ENCODE assay signal across 10 mouse cellular contexts in genomic region chr12:75358714-75359113, GRCm38 (mm10). TPM values are rescaled to one million over a fixed set of nuclear protein-coding genes. Genes with fewer than 3 reads are reported as not detected.
DNase-seq lines count a peak whose midpoint lies in the region; ATAC-seq and TF ChIP-seq lines count a peak whose summit lies in the region.
"Had no signal": no experiment of that assay in that cellular context is flagged by ENCODE, and none has a peak within 500 bp of the region (broad histone marks: within the 10 kb centered on the region; RNA-seq: fewer than 3 reads in every experiment).

No protein-coding gene starts in this region.

- no peak overlapping the region for H3K4me2 ChIP-seq in midbrain, postnatal 0 days (ENCODE audit: low read depth, low read length, poor library complexity, severe bottlenecking)
- H3K4me2 ChIP-seq in myocyte (ENCODE audit: low read depth) = peak overlapping the region; percentile 16
- H3K4me2 ChIP-seq: liver, embryonic 15.5 days had no signal

- no peak overlapping the region for H3K4me3 ChIP-seq in midbrain, postnatal 0 days (ENCODE audit: low read depth, low read length)
- no peak overlapping the region for H3K4me3 ChIP-seq in midbrain, embryonic 10.5 days
- no peak overlapping the region for H3K4me3 ChIP-seq in myocyte
- no peak overlapping the region for H3K4me3 ChIP-seq in thymus, adult 2 months (ENCODE audit: control insufficient read depth, insufficient read depth, low read length)
- H3K4me3 ChIP-seq: liver, embryonic 15.5 days had no signal

- no peaks in the 10 kb centered on the region for H3K4me1 ChIP-seq in midbrain, postnatal 0 days (ENCODE audit: insufficient read depth, low read length)
- no peaks in the 10 kb centered on the region for H3K4me1 ChIP-seq in midbrain, embryonic 10.5 days
- H3K4me1 ChIP-seq in thymus, adult 2 months (replicated peaks; ENCODE audit: control insufficient read depth, insufficient read depth, low read length) = no peaks in the 10 kb centered on the region
- H3K4me1 ChIP-seq: liver, embryonic 15.5 days had no signal

- 78% methylated on average over 4 of the region's 4 CpGs for WGBS in midbrain, postnatal 0 days
- 93% methylated on average over 4 of the region's 4 CpGs for WGBS in midbrain, embryonic 10.5 days
- WGBS in thymus, adult 2 months = 94% methylated on average over 4 of the region's 4 CpGs

- no peak overlapping the region for H3K27ac ChIP-seq in midbrain, postnatal 0 days (ENCODE audit: low read depth, low read length)
- no peak overlapping the region for H3K27ac ChIP-seq in midbrain, embryonic 10.5 days (replicated peaks)
- H3K27ac ChIP-seq in thymus, adult 2 months (ENCODE audit: control insufficient read depth, insufficient read depth, low read length) = no peak overlapping the region
- H3K27ac ChIP-seq: liver, embryonic 15.5 days had no signal

- DNase-seq in cerebellum, adult 8-10 months = no peak
- DNase-seq in midbrain, postnatal 0 days (ENCODE audit: low spot score) = peak; percentile 38
- no peak for DNase-seq in midbrain, embryonic 10.5 days (ENCODE audit: low spot score)
- DNase-seq in heart, postnatal 10 days = peak; percentile 76 to 85
- no peak for DNase-seq in thymus, adult 2 months
- no peak for DNase-seq in embryo, embryonic 10.5 days (ENCODE audit: low spot score)

- no peak overlapping the region for H3ac ChIP-seq in myocyte (ENCODE audit: control insufficient read depth, insufficient read length)

- no peak overlapping the region for H3K9ac ChIP-seq in midbrain, postnatal 0 days (replicated peaks; ENCODE audit: low read length, poor library complexity, severe bottlenecking)
- H3K9ac ChIP-seq: liver, embryonic 15.5 days had no signal

- no peaks in the 10 kb centered on the region for H3K79me2 ChIP-seq in myocyte (ENCODE audit: control insufficient read depth, insufficient read depth)

- no peaks in the 10 kb centered on the region for H3K27me3 ChIP-seq in midbrain, postnatal 0 days (ENCODE audit: insufficient read depth, low read length)
- H3K27me3 ChIP-seq in midbrain, embryonic 10.5 days (ENCODE audit: low read depth, poor library complexity, severe bottlenecking) = no peaks in the 10 kb centered on the region
- no peaks in the 10 kb centered on the region for H3K27me3 ChIP-seq in myocyte (ENCODE audit: control insufficient read depth, insufficient read depth, insufficient read length)
- no peaks in the 10 kb centered on the region for H3K27me3 ChIP-seq in thymus, adult 2 months (ENCODE audit: control insufficient read depth, insufficient read depth, low read length)
- H3K27me3 ChIP-seq: liver, embryonic 15.5 days had no signal

- no peaks in the 10 kb centered on the region for H3K9me3 ChIP-seq in midbrain, postnatal 0 days (ENCODE audit: low read length)
- H3K9me3 ChIP-seq in midbrain, embryonic 10.5 days (replicated peaks) = no peaks in the 10 kb centered on the region
- H3K9me3 ChIP-seq: liver, embryonic 15.5 days had no signal

- TF ChIP-seq CTCF in midbrain, postnatal 0 days (IDR thresholded peaks at IDR 0.05) = no peak
- TF ChIP-seq CTCF in thymus, adult 2 months (IDR thresholded peaks at IDR 0.05; ENCODE audit: borderline replicate concordance, control insufficient read depth, extremely low read depth, insufficient read depth, low read length, poor library complexity) = no peak

- intact Hi-C loops in heart, postnatal 10 days (cut with DNase I) = loop anchor here (5.0 kb wide), 1 partner anchor 46 kb away; no protein-coding TSS in a partner anchor

- ATAC-seq in cerebellum, adult (ENCODE audit: insufficient number of reproducible peaks, low FRiP score, low TSS enrichment) = 0 out of 2 replicates have a peak, but pooled peaks have one; percentile 20
- ATAC-seq in midbrain, postnatal 0 days (ENCODE audit: low FRiP score) = no peak

- TF ChIP-seq POLR2A in myocyte (IDR thresholded peaks at IDR 0.05; ENCODE audit: insufficient read length, low read depth) = no peak
- TF ChIP-seq POLR2A in thymus, adult 2 months (IDR thresholded peaks at IDR 0.05; ENCODE audit: control insufficient read depth, extremely low read depth, insufficient read depth, low read length, poor library complexity) = no peak

- H3K36me3 ChIP-seq in midbrain, postnatal 0 days (ENCODE audit: insufficient read depth, low read length) = no peaks in the 10 kb centered on the region
- no peaks in the 10 kb centered on the region for H3K36me3 ChIP-seq in midbrain, embryonic 10.5 days
- no peaks in the 10 kb centered on the region for H3K36me3 ChIP-seq in myocyte (ENCODE audit: control insufficient read depth, insufficient read depth)
- H3K36me3 ChIP-seq in thymus, adult 2 months (ENCODE audit: control insufficient read depth, insufficient read depth, low read length) = no peaks in the 10 kb centered on the region
- H3K36me3 ChIP-seq: liver, embryonic 15.5 days had no signal

TF ChIP-seq in myocyte, 11 proteins besides CTCF, POLR2A, EP300 and RAD21:
- TF ChIP-seq TCF12 (IDR thresholded peaks at IDR 0.05; ENCODE audit: insufficient read depth, poor library complexity, severe bottlenecking) (no peak), REST (IDR thresholded peaks at IDR 0.05; ENCODE audit: insufficient read depth, insufficient read length) (no peak), MAX (IDR thresholded peaks at IDR 0.05; ENCODE audit: low read depth) (no peak), POLR2AphosphoS2 (IDR thresholded peaks at IDR 0.05; ENCODE audit: insufficient read length, low read depth) (no peak), USF1 (IDR thresholded peaks at IDR 0.05; ENCODE audit: low read depth) (no peak), SRF (IDR thresholded peaks at IDR 0.05; ENCODE audit: control insufficient read depth, insufficient read length, low read depth) (no peak), MYOG (IDR thresholded peaks at IDR 0.05; ENCODE audit: control insufficient read depth in 1 of 3, insufficient read depth in 1 of 3, insufficient read length in 2 of 3, low read depth in 2 of 3) (no peak), E2F4 (IDR thresholded peaks at IDR 0.05; ENCODE audit: insufficient read depth) (no peak), MYOD1 (IDR thresholded peaks at IDR 0.05; ENCODE audit: control insufficient read depth in 1 of 3, insufficient read length in 2 of 3, low read depth in 2 of 3) (no peak), CEBPB (IDR thresholded peaks at IDR 0.05; ENCODE audit: insufficient read depth, poor library complexity, severe bottlenecking) (no peak), TCF3 (IDR thresholded peaks at IDR 0.05; ENCODE audit: insufficient read length, low read depth) (no peak)

RNA-seq across cellular contexts. Expression of gene Rhoj, which starts 50.6 kb away (rescaled TPM):
- 17.5 and 27.0 TPM in 2 replicates for total RNA-seq in midbrain, postnatal 0 days (2014; rRNA removed)
- 13.3 and 13.7 TPM in 2 replicates for polyA plus RNA-seq in midbrain, postnatal 0 days (2015; fragmentation: Nextera tagmentation; extraction: Ambion mirVana)
- polyA plus RNA-seq in midbrain, embryonic 10.5 days (2016; fragmentation: Nextera tagmentation; extraction: Ambion mirVana) = 23.4 and 25.6 TPM in 2 replicates
- 10 to 100 TPM; 47.2 to 63.3 TPM for total RNA-seq in heart, postnatal 10 days (2021)
- 14.1 TPM for polyA plus RNA-seq in myocyte (2012; fragmentation: generic; extraction: Trizol)
- polyA plus RNA-seq in thymus, adult 2 months (2012; rRNA removed) = 5.1 and 5.9 TPM in 2 replicates

RNA-seq across cellular contexts. Expression of gene Gphb5, which starts 57.9 kb away (rescaled TPM):
- total RNA-seq in midbrain, postnatal 0 days (2014; rRNA removed) = not detected in 2 replicates
- not detected in 2 replicates for polyA plus RNA-seq in midbrain, postnatal 0 days (2015; fragmentation: Nextera tagmentation; extraction: Ambion mirVana)
- not detected in 2 replicates for polyA plus RNA-seq in midbrain, embryonic 10.5 days (2016; fragmentation: Nextera tagmentation; extraction: Ambion mirVana)
- total RNA-seq in heart, postnatal 10 days (2021) = not detected
- not detected for polyA plus RNA-seq in myocyte (2012; fragmentation: generic; extraction: Trizol)
- 0.08 and 0.19 TPM in 2 replicates for polyA plus RNA-seq in thymus, adult 2 months (2012; rRNA removed)
- polyA plus RNA-seq: liver, embryonic 15.5 days; neural tube, embryonic 14.5 days had no signal

Comparison
In these comparisons a context has a peak if more than half of its experiments do, and no peak if none do; other contexts are left out.
1. DNase-seq: peak in midbrain, postnatal 0 days (single experiment) and heart, postnatal 10 days (2 of 2); none in cerebellum, adult 8-10 months (single experiment), midbrain, embryonic 10.5 days (single experiment), thymus, adult 2 months (single experiment) and embryo, embryonic 10.5 days (single experiment).